Mouse (Mus musculus) layer of hippocampus, adult 11-12 months (tissue): ENCODE data around the gene Sirt2.

Experiments
- DNase-seq: peaks from one replicate; pipeline ENCODE4 v3.0.0; 2022; ENCODE audit warnings: low spot score

The Sirt2 gene

GRCm38 (mm10) chr7:28816201-28816600, 49.7 kb downstream of the Sirt2 start:
- DNase-seq: no peak

GRCm38 (mm10) chr7:28816920-28817319, 50.4 kb downstream of the Sirt2 start:
- DNase-seq: no peak

GRCm38 (mm10) chr7:28817524-28817923, 51.0 kb downstream of the Sirt2 start:
- no peak for DNase-seq

GRCm38 (mm10) chr7:28817957-28818356, 51.4 kb downstream of the Sirt2 start:
- no peak for DNase-seq

- DNase-seq: no peak
These were observed 51.9 kb downstream of the Sirt2 start for GRCm38 (mm10) chr7:28818436-28818835.

GRCm38 (mm10) chr7:28818861-28819452, 52.4 kb downstream of the Sirt2 start:
- no peak for DNase-seq

GRCm38 (mm10) chr7:28819571-28819970, 53.0 kb downstream of the Sirt2 start:
- DNase-seq: no peak

- DNase-seq: no peak
These were observed 54.1 kb downstream of the Sirt2 start for GRCm38 (mm10) chr7:28820358-28821260.

- peak; percentile 79 for DNase-seq
These were observed 54.8 kb downstream of the Sirt2 start for GRCm38 (mm10) chr7:28821261-28821831.

- DNase-seq: no peak
These were observed 56.0 kb downstream of the Sirt2 start for GRCm38 (mm10) chr7:28822556-28822955.

- no peak for DNase-seq
These were observed 56.7 kb downstream of the Sirt2 start for GRCm38 (mm10) chr7:28822993-28823903.

- DNase-seq: no peak
These were observed 57.4 kb downstream of the Sirt2 start for GRCm38 (mm10) chr7:28823932-28824331.

- peak; percentile 91 for DNase-seq
These were observed 58.6 kb downstream of the Sirt2 start, which contains the start of gene Ech1 for GRCm38 (mm10) chr7:28824941-28825685. Ech1 (plus strand) TSS chr7:28825217.

GRCm38 (mm10) chr7:28825686-28826401, 59.3 kb downstream of the Sirt2 start:
- DNase-seq: peak; percentile 35

- DNase-seq: no peak
These were observed 59.9 kb downstream of the Sirt2 start for GRCm38 (mm10) chr7:28826402-28826772.

GRCm38 (mm10) chr7:28827338-28827737, 60.8 kb downstream of the Sirt2 start:
- DNase-seq: peak; percentile 79

GRCm38 (mm10) chr7:28829821-28830220, 63.3 kb downstream of the Sirt2 start:
- DNase-seq: no peak

- no peak for DNase-seq
These were observed 64.4 kb downstream of the Sirt2 start for GRCm38 (mm10) chr7:28830981-28831380.

- DNase-seq: no peak
These were observed 65.0 kb downstream of the Sirt2 start for GRCm38 (mm10) chr7:28831411-28832125.

GRCm38 (mm10) chr7:28832137-28832536, 65.6 kb downstream of the Sirt2 start:
- DNase-seq: no peak
